Mouse (Mus musculus): Measurements from ENCODE around the gene Mtmr12.
"Not testable (repeated sequence)": the region's sequence is repeated elsewhere in the genome, so short reads cannot be mapped to it uniquely, and the experiment has no call there.

Mtmr12 gene

GRCm38 (mm10) chr15:12204319-12205159 lies at the start of gene Mtmr12:
Gene Mtmr12, plus strand, starts transcription at chr15:12205028.
- peak; percentile 96 to 99 for DNase-seq (ENCODE audit: low spot score in 2 of 2)

GRCm38 (mm10) chr15:12178126-12178525 lies 26.7 kb upstream of the Mtmr12 start:
- DNase-seq (ENCODE audit: low spot score in 2 of 2): no peak

GRCm38 (mm10) chr15:12181181-12181805 lies 23.5 kb upstream of the Mtmr12 start:
- DNase-seq (ENCODE audit: low spot score in 2 of 2): not testable (repeated sequence)

GRCm38 (mm10) chr15:12193880-12194816 lies 10.7 kb upstream of the Mtmr12 start:
- no peak for DNase-seq (ENCODE audit: low spot score in 2 of 2)

- DNase-seq (ENCODE audit: low spot score in 2 of 2): no peak
Observed at GRCm38 (mm10) chr15:12194817-12195735, 9.8 kb upstream of the Mtmr12 start.

- no peak for DNase-seq (ENCODE audit: low spot score in 2 of 2)
Observed at GRCm38 (mm10) chr15:12195966-12196365, 8.9 kb upstream of the Mtmr12 start.

- DNase-seq (ENCODE audit: low spot score in 2 of 2): peak in 1 of 2 experiments; percentile 62
Observed at GRCm38 (mm10) chr15:12196410-12197191, 8.2 kb upstream of the Mtmr12 start.

GRCm38 (mm10) chr15:12197361-12197760 lies 7.5 kb upstream of the Mtmr12 start:
- no peak for DNase-seq (ENCODE audit: low spot score in 2 of 2)

- DNase-seq (ENCODE audit: low spot score in 2 of 2): no peak
Observed at GRCm38 (mm10) chr15:12200021-12200420, 4.8 kb upstream of the Mtmr12 start.

GRCm38 (mm10) chr15:12201856-12202255 lies 3.0 kb upstream of the Mtmr12 start:
- DNase-seq (ENCODE audit: low spot score in 2 of 2): no peak

- DNase-seq (ENCODE audit: low spot score in 2 of 2): no peak
Observed at GRCm38 (mm10) chr15:12202456-12202855, 2.4 kb upstream of the Mtmr12 start.

GRCm38 (mm10) chr15:12203008-12203407 lies 1.8 kb upstream of the Mtmr12 start:
- DNase-seq (ENCODE audit: low spot score in 2 of 2): not testable (repeated sequence)

GRCm38 (mm10) chr15:12203512-12204318 lies 1.1 kb upstream of the Mtmr12 start:
- no peak for DNase-seq (ENCODE audit: low spot score in 2 of 2)

GRCm38 (mm10) chr15:12205160-12205901 lies 503 bp downstream of the Mtmr12 start:
- peak in 1 of 2 experiments; percentile 38 for DNase-seq (ENCODE audit: low spot score in 2 of 2)

- no peak for DNase-seq (ENCODE audit: low spot score in 2 of 2)
Observed at GRCm38 (mm10) chr15:12205902-12206645, 1.2 kb downstream of the Mtmr12 start.

GRCm38 (mm10) chr15:12206646-12207222 lies 1.9 kb downstream of the Mtmr12 start:
- DNase-seq (ENCODE audit: low spot score in 2 of 2): no peak

GRCm38 (mm10) chr15:12207556-12208090 lies 2.8 kb downstream of the Mtmr12 start:
- no peak for DNase-seq (ENCODE audit: low spot score in 2 of 2)
